Mouse (Mus musculus) hindbrain, embryonic 14.5 days (tissue): ENCODE measurements at regions not wholly inside any gene's neighbourhood (a gene's known extent, or its start where the extent isn't known, plus 50 kb on each side); places are given as distances from the start of the nearest gene placed in this dataset.

ENCODE experiments used
- ATAC-seq: fragments of 200-750 bp; cut with Nextera tagmentation; 2 replicates; pipeline ENCODE4 v1.8.0; 2017; ENCODE audit warnings: moderate number of reproducible peaks, mild to moderate bottlenecking, moderate TSS enrichment, moderate library complexity; ENCODE audit not compliant: low FRiP score
- DNase-seq: peaks from one replicate; pipeline ENCODE4 v3.0.0-alpha.2; 2015; ENCODE audit warnings: low spot score
- H3K27ac ChIP-seq: fragments of 300-500 bp; sonication (generic); 2 replicates; pipeline ENCODE4 v1.5.1; 2014; ENCODE audit warnings: mild to moderate bottlenecking, moderate library complexity
- H3K27me3 ChIP-seq: fragments of 300-500 bp; sonication (generic); 2 replicates; pipeline ENCODE4 v1.6.1; 2014; ENCODE audit warnings: mild to moderate bottlenecking, low read length, mixed read lengths; ENCODE audit not compliant: control insufficient read depth, insufficient read depth
- H3K36me3 ChIP-seq: fragments of 300-500 bp; sonication (generic); replicated peaks from 2 replicates; pipeline ENCODE4 v1.6.1; 2014; ENCODE audit not compliant: control insufficient read depth, insufficient read depth
- H3K4me1 ChIP-seq: fragments of 300-500 bp; sonication (generic); replicated peaks from 2 replicates; pipeline ENCODE4 v1.6.1; 2014; ENCODE audit warnings: antibody characterized with exemption, low read length, mixed read lengths; ENCODE audit not compliant: control insufficient read depth, insufficient read depth
- H3K4me2 ChIP-seq: fragments of 300-500 bp; sonication (generic); replicated peaks from 2 replicates; pipeline ENCODE4 v1.6.1; 2014; ENCODE audit warnings: mild to moderate bottlenecking, moderate library complexity
- H3K4me3 ChIP-seq: fragments of 300-500 bp; sonication (generic); replicated peaks from 2 replicates; pipeline ENCODE4 v1.5.1; 2014; ENCODE audit warnings: mild to moderate bottlenecking, low read length
- H3K9ac ChIP-seq: fragments of 300-500 bp; sonication (generic); 2 replicates; pipeline ENCODE4 v1.6.1; 2014
- H3K9me3 ChIP-seq: fragments of 300-500 bp; sonication (generic); 2 replicates; pipeline ENCODE4 v1.6.1; 2016; ENCODE audit warnings: low read length; ENCODE audit not compliant: control insufficient read depth
- WGBS: fragments of 180-500 bp; shearing (Covaris S2); extraction: QIAGEN DNeasy Blood & Tissue Kit; methylation state at CpG from one replicate; pipeline ENCODE4 v1.1.7; 2014; 5-methylcytosine and 5-hydroxymethylcytosine counted together

- Histone ChIP-seq H3K9me3 (no peaks in the 10 kb centered on the region), H3K27me3 (no peaks in the 10 kb centered on the region), H3K4me3 (no peak overlapping the region), H3K27ac (no peak overlapping the region), H3K4me1 (no peaks in the 10 kb centered on the region), H3K9ac (no peak overlapping the region), H3K4me2 (no peak overlapping the region), H3K36me3 (no peaks in the 10 kb centered on the region)
- 77% methylated on average over 18 of the region's 18 CpGs for WGBS
- no peak for DNase-seq
- ATAC-seq = no peak
Measured at GRCm38 (mm10) chr11:64842775-64843530, 135.9 kb upstream of the Elac2 start.

DNA sequence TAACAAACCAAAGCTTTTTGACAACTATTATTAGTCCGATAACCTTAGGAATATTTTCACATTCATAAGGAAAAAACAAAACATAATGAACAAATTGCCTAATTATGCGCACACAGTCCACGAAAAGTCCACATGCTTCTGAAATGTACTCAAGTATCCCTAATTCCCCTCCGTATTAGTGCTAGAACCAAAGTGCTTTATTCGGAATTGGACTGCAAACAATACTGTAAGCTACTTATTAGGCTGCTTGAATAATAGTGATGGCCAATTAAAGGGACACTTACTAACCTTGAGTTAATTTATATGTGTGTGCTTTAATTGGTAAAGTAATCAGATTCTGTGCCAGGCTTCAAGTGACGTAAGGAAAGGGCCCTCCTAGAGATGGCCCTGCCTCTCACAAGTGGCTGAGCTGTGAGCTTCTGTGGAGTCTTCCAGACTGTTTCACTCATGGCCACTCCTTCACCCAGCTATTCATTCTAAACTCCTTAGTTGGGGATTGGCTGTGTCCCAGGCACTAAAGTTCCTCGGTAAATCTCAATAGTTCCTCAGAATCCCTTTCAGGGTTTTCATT is 132.2 kb upstream of the Elac2 start:
- no peak for DNase-seq

GRCm38 (mm10) chr11:64859636-64860035 is 119.2 kb upstream of the Elac2 start:
- no peaks in the 10 kb centered on the region for H3K4me1 ChIP-seq
- no peaks in the 10 kb centered on the region for H3K27me3 ChIP-seq
- 68% methylated on average over 3 of the region's 3 CpGs for WGBS
- H3K4me2 ChIP-seq = no peak overlapping the region
- H3K9ac ChIP-seq = no peak overlapping the region
- DNase-seq (no peak), ATAC-seq (no peak)
- H3K36me3 ChIP-seq = no peaks in the 10 kb centered on the region
- no peak overlapping the region for H3K27ac ChIP-seq
- H3K4me3 ChIP-seq = no peak overlapping the region
- H3K9me3 ChIP-seq = no peaks in the 10 kb centered on the region

More for the DNA sequence above, 132.2 kb upstream of the Elac2 start:
- Histone ChIP-seq H3K9me3 (no peaks in the 10 kb centered on the region), H3K4me2 (no peak overlapping the region), H3K36me3 (no peaks in the 10 kb centered on the region), H3K9ac (no peak overlapping the region), H3K4me3 (no peak overlapping the region), H3K27me3 (no peaks in the 10 kb centered on the region), H3K27ac (no peak overlapping the region), H3K4me1 (no peaks in the 10 kb centered on the region)
- no peak for ATAC-seq
- 88% methylated on average over 7 of the region's 7 CpGs for WGBS

DNA sequence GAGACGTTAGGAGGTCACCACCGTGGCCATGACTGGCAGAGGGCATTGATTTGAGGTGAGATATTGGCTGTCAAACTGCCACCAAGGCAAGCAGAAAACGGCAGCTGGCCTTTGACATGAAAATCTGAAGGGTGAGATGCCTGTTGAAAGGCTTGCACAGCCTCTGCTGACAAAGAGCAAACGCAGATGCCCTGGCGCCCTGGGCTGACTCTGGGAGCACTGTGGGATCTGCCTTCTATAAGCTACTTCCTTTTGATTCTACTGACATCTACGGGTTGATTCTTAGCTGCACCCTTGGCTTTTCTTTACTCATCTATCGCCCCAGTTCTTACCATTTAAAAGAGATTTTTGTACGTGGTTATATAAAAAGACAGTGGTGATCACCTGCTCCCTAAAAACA is 98.2 kb upstream of the Elac2 start:
- Histone ChIP-seq H3K36me3 (no peaks in the 10 kb centered on the region), H3K9ac (no peak overlapping the region), H3K4me1 (no peaks in the 10 kb centered on the region), H3K9me3 (no peaks in the 10 kb centered on the region), H3K27ac (no peak overlapping the region), H3K27me3 (no peaks in the 10 kb centered on the region), H3K4me2 (no peak overlapping the region), H3K4me3 (no peak overlapping the region)
- ATAC-seq (no peak), DNase-seq (no peak)
- WGBS = 47% methylated on average over 8 of the region's 8 CpGs

GRCm38 (mm10) chr11:64884518-64884917 is 94.3 kb upstream of the Elac2 start:
- ATAC-seq = no peak
- no peaks in the 10 kb centered on the region for H3K4me1 ChIP-seq
- no peak overlapping the region for H3K9ac ChIP-seq
- H3K4me2 ChIP-seq = no peak overlapping the region
- H3K27ac ChIP-seq = no peak overlapping the region
- no peak overlapping the region for H3K4me3 ChIP-seq
- no peaks in the 10 kb centered on the region for H3K36me3 ChIP-seq
- no peak for DNase-seq
- H3K27me3 ChIP-seq = no peaks in the 10 kb centered on the region
- 56% methylated on average over 2 of the region's 2 CpGs for WGBS
- H3K9me3 ChIP-seq = no peaks in the 10 kb centered on the region

DNA sequence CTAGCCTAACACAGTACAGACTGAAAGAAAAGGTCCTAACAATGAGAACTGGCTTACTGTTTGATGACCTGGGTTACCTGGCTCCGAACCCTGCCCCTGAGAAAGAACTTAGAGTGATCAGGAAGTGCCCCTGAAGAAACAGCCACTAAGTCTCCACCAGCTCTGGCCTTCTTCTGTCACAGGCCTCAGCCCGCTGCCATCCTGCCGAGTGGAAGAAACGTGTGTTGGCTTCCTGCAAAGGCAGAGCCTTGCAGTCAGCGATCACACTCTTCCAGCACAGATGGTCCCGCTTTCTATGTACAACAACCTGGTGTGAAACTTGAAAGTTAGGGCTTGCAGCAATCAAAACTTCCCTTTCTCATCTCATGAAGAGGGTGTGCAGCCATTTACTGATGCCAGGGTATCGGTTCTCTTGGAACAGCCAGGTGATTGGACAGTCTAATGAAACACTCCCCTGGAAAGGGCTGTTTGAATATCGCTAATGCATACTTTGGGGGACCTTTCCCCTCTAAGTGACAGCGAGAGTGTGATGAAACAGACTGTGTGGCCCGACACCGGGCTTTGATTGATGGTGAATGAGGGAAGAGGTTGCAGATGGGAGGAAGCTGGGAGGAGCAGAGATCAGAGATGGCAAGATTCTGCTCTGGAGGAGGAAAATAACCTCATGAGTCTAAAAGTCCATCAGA is 89.4 kb upstream of the Elac2 start:
- Histone ChIP-seq H3K4me3 (no peak overlapping the region), H3K27me3 (no peaks in the 10 kb centered on the region), H3K9me3 (no peaks in the 10 kb centered on the region), H3K4me1 (no peaks in the 10 kb centered on the region), H3K4me2 (no peak overlapping the region), H3K9ac (no peak overlapping the region), H3K27ac (no peak overlapping the region), H3K36me3 (no peaks in the 10 kb centered on the region)
- no peak for ATAC-seq
- DNase-seq = no peak
- 83% methylated on average over 11 of the region's 11 CpGs for WGBS

- H3K4me1 ChIP-seq = no peaks in the 10 kb centered on the region
- no peak for ATAC-seq
- H3K27ac ChIP-seq = no peak overlapping the region
- no peak overlapping the region for H3K4me2 ChIP-seq
- no peak overlapping the region for H3K4me3 ChIP-seq
- no peak for DNase-seq
- H3K9ac ChIP-seq = no peak overlapping the region
- H3K27me3 ChIP-seq = no peaks in the 10 kb centered on the region
- WGBS = 35% methylated on average over 3 of the region's 3 CpGs
- H3K9me3 ChIP-seq = no peaks in the 10 kb centered on the region
- H3K36me3 ChIP-seq = no peaks in the 10 kb centered on the region
Measured at GRCm38 (mm10) chr11:64890776-64891175, 88.1 kb upstream of the Elac2 start.

GRCm38 (mm10) chr11:64895804-64896466 is 82.9 kb upstream of the Elac2 start:
- Histone ChIP-seq H3K36me3 (no peaks in the 10 kb centered on the region), H3K4me1 (no peaks in the 10 kb centered on the region), H3K9me3 (no peaks in the 10 kb centered on the region), H3K4me3 (no peak overlapping the region), H3K9ac (no peak overlapping the region), H3K27ac (no peak overlapping the region), H3K27me3 (no peaks in the 10 kb centered on the region), H3K4me2 (no peak overlapping the region)
- ATAC-seq (no peak), DNase-seq (no peak)
- WGBS = 83% methylated on average over 14 of the region's 14 CpGs
